Mouse (Mus musculus) frontal cortex, postnatal 14 days (tissue): ENCODE data around the gene Tnni2.

Experiments used
- DNase-seq, 2 experiments: peaks; one replicate each; pipeline ENCODE4 v3.0.0; 2022; ENCODE audit warnings: low spot score in 2 of 2

Gene Tnni2

GRCm38 (mm10) chr7:142482256-142482609 is 40.6 kb downstream of the Tnni2 start:
- DNase-seq, result no peak

- DNase-seq, result no peak
Observed at GRCm38 (mm10) chr7:142483136-142483535, 41.5 kb downstream of the Tnni2 start.

- DNase-seq, result no peak
Observed at GRCm38 (mm10) chr7:142484780-142485179, 43.2 kb downstream of the Tnni2 start.

GRCm38 (mm10) chr7:142486751-142487162 is 45.1 kb downstream of the Tnni2 start:
- DNase-seq, result no peak

GRCm38 (mm10) chr7:142487341-142487859 is 45.8 kb downstream of the Tnni2 start:
- DNase-seq, result peak in 1 of 2 experiments; percentile 27

GRCm38 (mm10) chr7:142488053-142488452 is 46.4 kb downstream of the Tnni2 start:
- DNase-seq, result no peak

- no peak for DNase-seq
Observed at GRCm38 (mm10) chr7:142493535-142493934, 51.9 kb downstream of the Tnni2 start.
